Mouse (Mus musculus): ENCODE data around the gene Fcgr3. TPM values are rescaled to one million over a fixed set of nuclear protein-coding genes. Genes with fewer than 3 reads are reported as not detected.

The Fcgr3 gene
- polyA plus RNA-seq, 1 experiment from 2014 or later: 13.9 TPM

GRCm38 (mm10) chr1:171101033-171101432 lies 36.3 kb upstream of the Fcgr3 start:
- no peak for TF ChIP-seq CTCF (IDR thresholded peaks at IDR 0.05; ENCODE audit: low read depth)
- Histone ChIP-seq H3K4me3 (ENCODE audit: low read depth, low read length) (no peak overlapping the region), H3K9ac (ENCODE audit: low read depth, low read length) (no peak overlapping the region), H3K27ac (ENCODE audit: low read depth, low read length) (no peak overlapping the region), H3K4me1 (replicated peaks; ENCODE audit: control insufficient read depth, insufficient read depth, low read length) (no peaks in the 10 kb centered on the region), H3K36me3 (ENCODE audit: control insufficient read depth, insufficient read depth) (no peaks in the 10 kb centered on the region), H3K27me3 (replicated peaks; ENCODE audit: control insufficient read depth, insufficient read depth, low read length) (no peaks in the 10 kb centered on the region), H3K4me2 (replicated peaks; ENCODE audit: low read depth) (no peak overlapping the region), H3K9me3 (ENCODE audit: control insufficient read depth) (no peaks in the 10 kb centered on the region)
- ATAC-seq: no peak
- WGBS: 63% methylated on average over 2 of the region's 2 CpGs

- no peak for TF ChIP-seq CTCF (IDR thresholded peaks at IDR 0.05; ENCODE audit: low read depth)
- Histone ChIP-seq H3K36me3 (ENCODE audit: control insufficient read depth, insufficient read depth) (no peaks in the 10 kb centered on the region), H3K4me1 (replicated peaks; ENCODE audit: control insufficient read depth, insufficient read depth, low read length) (no peaks in the 10 kb centered on the region), H3K4me3 (ENCODE audit: low read depth, low read length) (no peak overlapping the region), H3K9me3 (ENCODE audit: control insufficient read depth) (no peaks in the 10 kb centered on the region), H3K27ac (ENCODE audit: low read depth, low read length) (no peak overlapping the region), H3K27me3 (replicated peaks; ENCODE audit: control insufficient read depth, insufficient read depth, low read length) (no peaks in the 10 kb centered on the region), H3K9ac (ENCODE audit: low read depth, low read length) (no peak overlapping the region), H3K4me2 (replicated peaks; ENCODE audit: low read depth) (no peak overlapping the region)
- WGBS: 37% methylated on average over 2 of the region's 2 CpGs
- ATAC-seq: no peak
These were observed 32.9 kb upstream of the Fcgr3 start for GRCm38 (mm10) chr1:171097612-171098011.

- Histone ChIP-seq H3K4me3 (ENCODE audit: low read depth, low read length) (no peak overlapping the region), H3K27ac (ENCODE audit: low read depth, low read length) (no peak overlapping the region), H3K36me3 (ENCODE audit: control insufficient read depth, insufficient read depth) (no peaks in the 10 kb centered on the region), H3K4me2 (replicated peaks; ENCODE audit: low read depth) (no peak overlapping the region), H3K9ac (ENCODE audit: low read depth, low read length) (no peak overlapping the region), H3K27me3 (replicated peaks; ENCODE audit: control insufficient read depth, insufficient read depth, low read length) (no peaks in the 10 kb centered on the region), H3K9me3 (ENCODE audit: control insufficient read depth) (no peaks in the 10 kb centered on the region), H3K4me1 (replicated peaks; ENCODE audit: control insufficient read depth, insufficient read depth, low read length) (no peaks in the 10 kb centered on the region)
- ATAC-seq: no peak
- TF ChIP-seq CTCF (IDR thresholded peaks at IDR 0.05; ENCODE audit: low read depth): no peak
These were observed 32.4 kb upstream of the Fcgr3 start for GRCm38 (mm10) chr1:171097136-171097535.

- peak overlapping the region; percentile 10; the same call in 1 of the 2 replicates for H3K4me2 ChIP-seq (replicated peaks; ENCODE audit: low read depth)
- TF ChIP-seq CTCF (IDR thresholded peaks at IDR 0.05; ENCODE audit: low read depth): no peak
- WGBS: 18% methylated on average over 10 of the region's 10 CpGs
- no peaks in the 10 kb centered on the region for H3K27me3 ChIP-seq (replicated peaks; ENCODE audit: control insufficient read depth, insufficient read depth, low read length)
- no peak for ATAC-seq
- no peaks in the 10 kb centered on the region for H3K9me3 ChIP-seq (ENCODE audit: control insufficient read depth)
- H3K4me3 ChIP-seq (ENCODE audit: low read depth, low read length): no peak overlapping the region
- H3K36me3 ChIP-seq (ENCODE audit: control insufficient read depth, insufficient read depth): no peaks in the 10 kb centered on the region
- no peak overlapping the region for H3K27ac ChIP-seq (ENCODE audit: low read depth, low read length)
- no peaks in the 10 kb centered on the region for H3K4me1 ChIP-seq (replicated peaks; ENCODE audit: control insufficient read depth, insufficient read depth, low read length)
- H3K9ac ChIP-seq (ENCODE audit: low read depth, low read length): no peak overlapping the region
These were observed 31.6 kb upstream of the Fcgr3 start for GRCm38 (mm10) chr1:171096110-171096964.

- H3K27ac ChIP-seq (ENCODE audit: low read depth, low read length): no peak overlapping the region
- TF ChIP-seq CTCF (IDR thresholded peaks at IDR 0.05; ENCODE audit: low read depth): no peak
- no peaks in the 10 kb centered on the region for H3K27me3 ChIP-seq (replicated peaks; ENCODE audit: control insufficient read depth, insufficient read depth, low read length)
- no peak overlapping the region for H3K9ac ChIP-seq (ENCODE audit: low read depth, low read length)
- no peaks in the 10 kb centered on the region for H3K4me1 ChIP-seq (replicated peaks; ENCODE audit: control insufficient read depth, insufficient read depth, low read length)
- no peaks in the 10 kb centered on the region for H3K9me3 ChIP-seq (ENCODE audit: control insufficient read depth)
- H3K36me3 ChIP-seq (ENCODE audit: control insufficient read depth, insufficient read depth): no peaks in the 10 kb centered on the region
- ATAC-seq: no peak
- 45% methylated on average over 4 of the region's 4 CpGs for WGBS
- no peak overlapping the region for H3K4me2 ChIP-seq (replicated peaks; ENCODE audit: low read depth)
- no peak overlapping the region for H3K4me3 ChIP-seq (ENCODE audit: low read depth, low read length)
These were observed 29.7 kb upstream of the Fcgr3 start for GRCm38 (mm10) chr1:171094424-171094823.

GRCm38 (mm10) chr1:171090761-171091160 lies 26.0 kb upstream of the Fcgr3 start:
- ATAC-seq: no peak
- Histone ChIP-seq H3K4me2 (replicated peaks; ENCODE audit: low read depth) (no peak overlapping the region), H3K9me3 (ENCODE audit: control insufficient read depth) (no peaks in the 10 kb centered on the region), H3K4me1 (replicated peaks; ENCODE audit: control insufficient read depth, insufficient read depth, low read length) (no peaks in the 10 kb centered on the region), H3K36me3 (ENCODE audit: control insufficient read depth, insufficient read depth) (no peaks in the 10 kb centered on the region), H3K27ac (ENCODE audit: low read depth, low read length) (no peak overlapping the region), H3K27me3 (replicated peaks; ENCODE audit: control insufficient read depth, insufficient read depth, low read length) (peaks cover 5% of the 10 kb centered on the region; the same call in 1 of the 2 replicates), H3K9ac (ENCODE audit: low read depth, low read length) (no peak overlapping the region), H3K4me3 (ENCODE audit: low read depth, low read length) (no peak overlapping the region)
- WGBS: 27% methylated on average over 2 of the region's 2 CpGs
- TF ChIP-seq CTCF (IDR thresholded peaks at IDR 0.05; ENCODE audit: low read depth): no peak
